Mouse (Mus musculus) C2C12 (cell line): ENCODE results near the gene Anpep.

Source experiments
- CEBPB ChIP-seq: IDR thresholded peaks from one replicate; pipeline ENCODE4 v1.6.1; 2011; ENCODE audit warnings: low read depth, mild to moderate bottlenecking, control low read depth, moderate library complexity
- CTCF ChIP-seq: IDR thresholded peaks from one replicate; pipeline ENCODE4 v1.5.1; 2011; ENCODE audit not compliant: control insufficient read depth, insufficient read depth, insufficient read length

DNA sequence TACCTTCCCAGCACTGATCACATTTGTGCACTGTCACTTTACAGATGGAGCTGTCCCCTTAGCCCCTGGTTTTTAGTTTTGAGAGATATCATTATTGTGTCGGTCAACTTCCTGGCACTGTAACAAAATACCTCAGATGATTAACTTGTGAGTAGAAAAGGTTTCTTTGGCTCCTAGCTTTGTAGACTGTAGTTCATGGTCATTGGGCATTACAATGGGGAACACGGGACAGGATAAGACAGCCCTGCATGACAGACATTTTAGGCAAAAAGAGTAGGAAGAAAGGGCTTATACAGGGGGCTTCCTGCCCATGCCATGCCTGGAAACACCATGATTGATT, 78.4 kb downstream of the Anpep start:
- no peak for TF ChIP-seq CTCF
- TF ChIP-seq CEBPB: no peak
